Mouse (Mus musculus) cortical plate, adult 2 months (tissue): Measurements from ENCODE around the gene Rassf9.

Experiments used
- CTCF ChIP-seq: fragments of 200-500 bp; IDR thresholded peaks from 2 replicates; pipeline ENCODE4 v1.5.1; 2011; ENCODE audit warnings: mild to moderate bottlenecking, control low read depth, low read length; ENCODE audit not compliant: insufficient read depth; ENCODE audit errors: extremely low read depth
- POLR2A ChIP-seq: fragments of 200-500 bp; IDR thresholded peaks from 2 replicates; pipeline ENCODE4 v1.6.1; 2011; ENCODE audit warnings: mild to moderate bottlenecking, low read length, control low read depth; ENCODE audit not compliant: insufficient read depth; ENCODE audit errors: extremely low read depth

DNA sequence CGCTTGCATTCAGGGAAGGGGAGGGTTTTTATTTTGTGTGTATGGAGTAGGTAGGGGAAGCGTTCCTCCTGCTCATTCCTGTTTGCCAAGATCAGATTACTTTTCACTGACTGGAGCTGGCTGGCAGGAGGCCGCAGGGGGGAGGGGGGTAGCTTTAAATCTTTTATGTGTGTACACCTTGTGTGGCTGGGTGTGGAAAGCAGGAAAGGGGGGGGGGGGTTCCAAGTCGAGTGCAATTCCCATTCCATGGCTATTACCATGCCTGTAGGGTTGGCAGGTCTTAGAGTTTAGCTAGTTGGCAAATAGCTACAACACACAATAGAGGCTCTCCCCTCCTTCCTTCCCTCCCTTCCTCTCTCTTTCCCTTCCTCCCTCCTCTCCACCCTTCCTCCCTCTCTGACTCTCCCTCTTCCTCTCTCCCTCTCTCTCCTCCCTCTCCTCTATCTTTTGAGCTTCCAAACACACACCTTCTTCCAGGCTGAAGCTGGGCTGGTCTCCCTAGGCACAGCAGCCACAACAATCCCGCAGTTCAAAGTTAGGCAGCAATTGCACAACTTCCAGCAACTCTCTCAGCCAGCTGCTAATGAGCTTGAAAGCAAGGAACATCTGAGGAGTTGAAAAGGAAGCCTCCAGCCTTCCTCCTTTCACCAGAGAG, at the start of gene Rassf9:
- TF ChIP-seq CTCF (no peak), POLR2A (no peak)
